Mouse (Mus musculus): ENCODE measurements around the gene Mycs. TPM values are rescaled to one million over a fixed set of nuclear protein-coding genes. Genes with fewer than 3 reads are reported as not detected.

Mycs gene
- not detected in 2 replicates for polyA plus RNA-seq (2012; rRNA removed)

GRCm38 (mm10) chrX:5469165-5469564 lies at the start of gene Mycs:
Gene Mycs (minus strand): TSS chrX:5469265.

Other genes with a start within 250 kb of the Mycs start
- not detected in 2 replicates for gene Btbd35f7, start 199.8 kb upstream of the Mycs start, polyA plus RNA-seq (2012; rRNA removed)

Measured in central nervous system, embryonic 14 days (tissue).